Mouse (Mus musculus): ENCODE results near the gene Slu7. TPM values are rescaled to one million over a fixed set of nuclear protein-coding genes. Genes with fewer than 3 reads are reported as not detected.

The Slu7 gene
- 10 to 100 TPM; 59.6 to 60.1 TPM for total RNA-seq (2021)

- DNase-seq: peak; percentile 48 to 61
These were observed at the start of gene Slu7 for GRCm38 (mm10) chr11:43433254-43434023. Gene Slu7, plus strand, starts transcription at chr11:43433744.

GRCm38 (mm10) chr11:43385055-43385649, 48.4 kb upstream of the Slu7 start:
- DNase-seq: peak; percentile 41 to 45

GRCm38 (mm10) chr11:43385716-43386115, 47.8 kb upstream of the Slu7 start:
- DNase-seq: no peak

GRCm38 (mm10) chr11:43387004-43387880, 46.3 kb upstream of the Slu7 start:
- no peak for DNase-seq

- DNase-seq: no peak
These were observed 45.1 kb upstream of the Slu7 start for GRCm38 (mm10) chr11:43388122-43389097.

GRCm38 (mm10) chr11:43389118-43389517, 44.4 kb upstream of the Slu7 start:
- DNase-seq: no peak

- no peak for DNase-seq
These were observed 40.8 kb upstream of the Slu7 start for GRCm38 (mm10) chr11:43392757-43393156.

- no peak for DNase-seq
These were observed 40.2 kb upstream of the Slu7 start for GRCm38 (mm10) chr11:43393325-43393724.

GRCm38 (mm10) chr11:43395073-43395948, 38.2 kb upstream of the Slu7 start:
- no peak for DNase-seq

- no peak for DNase-seq
These were observed 37.3 kb upstream of the Slu7 start for GRCm38 (mm10) chr11:43396246-43396645.

GRCm38 (mm10) chr11:43396672-43397071, 36.9 kb upstream of the Slu7 start:
- DNase-seq: no peak

- no peak for DNase-seq
These were observed 34.2 kb upstream of the Slu7 start for GRCm38 (mm10) chr11:43399297-43399696.

GRCm38 (mm10) chr11:43400131-43400530, 33.4 kb upstream of the Slu7 start:
- no peak for DNase-seq

GRCm38 (mm10) chr11:43404150-43404807, 29.3 kb upstream of the Slu7 start:
- DNase-seq: no peak

- no peak for DNase-seq
These were observed 24.7 kb upstream of the Slu7 start for GRCm38 (mm10) chr11:43408888-43409287.

- no peak for DNase-seq
These were observed 23.3 kb upstream of the Slu7 start for GRCm38 (mm10) chr11:43410291-43410690.

GRCm38 (mm10) chr11:43411413-43411812, 22.1 kb upstream of the Slu7 start:
- peak; percentile 47 to 58 for DNase-seq

GRCm38 (mm10) chr11:43412771-43413451, 20.6 kb upstream of the Slu7 start:
- peak; percentile 60 to 64 for DNase-seq

GRCm38 (mm10) chr11:43417201-43417600, 16.3 kb upstream of the Slu7 start:
- no peak for DNase-seq

GRCm38 (mm10) chr11:43424386-43424785, 9.2 kb upstream of the Slu7 start:
- DNase-seq: no peak
